Mouse (Mus musculus) lung, postnatal 0 days (tissue): ENCODE measurements around the gene 4930432M17Rik.

Source experiments
- CTCF ChIP-seq: IDR thresholded peaks from 2 replicates; pipeline ENCODE4 v1.5.1; 2016; ENCODE audit warnings: antibody characterized with exemption, mild to moderate bottlenecking
- EP300 ChIP-seq: IDR thresholded peaks from 2 replicates; pipeline ENCODE4 v1.6.1; 2016; ENCODE audit warnings: antibody characterized with exemption, mild to moderate bottlenecking, control low read depth

- TF ChIP-seq CTCF (no peak), EP300 (no peak)
These were observed 36.5 kb downstream of the 4930432M17Rik start for GRCm38 (mm10) chr3:121707106-121707505.
